Mouse (Mus musculus) kidney, postnatal 0 days (tissue): ENCODE measurements at regions not wholly inside any gene's neighbourhood (a gene's known extent, or its start where the extent isn't known, plus 50 kb on each side); places are given as distances from the start of the nearest gene placed in this dataset.

Source experiments
- ATAC-seq: fragments of 200-750 bp; cut with Nextera tagmentation; replicated peaks from 2 replicates; pipeline ENCODE4 v1.8.0; 2017; ENCODE audit warnings: low read depth, moderate number of reproducible peaks, moderate TSS enrichment, moderate library complexity; ENCODE audit not compliant: low FRiP score
- DNase-seq: peaks from one replicate; pipeline ENCODE4 v3.0.0-alpha.2; 2016; ENCODE audit warnings: low spot score
- H3K27ac ChIP-seq: fragments of 300-500 bp; sonication (generic); 2 replicates; pipeline ENCODE4 v1.5.1; 2014; ENCODE audit warnings: mild to moderate bottlenecking
- H3K27me3 ChIP-seq: fragments of 300-500 bp; sonication (generic); 2 replicates; pipeline ENCODE4 v1.6.1; 2014; ENCODE audit warnings: low read length, mixed read lengths; ENCODE audit not compliant: insufficient read depth
- H3K36me3 ChIP-seq: fragments of 300-500 bp; sonication (generic); 2 replicates; pipeline ENCODE4 v1.6.1; 2014; ENCODE audit warnings: low read length, mixed read lengths; ENCODE audit not compliant: insufficient read depth
- H3K4me1 ChIP-seq: fragments of 300-500 bp; sonication (generic); replicated peaks from 2 replicates; pipeline ENCODE4 v1.6.1; 2014; ENCODE audit warnings: antibody characterized with exemption, low read length, mixed read lengths; ENCODE audit not compliant: insufficient read depth
- H3K4me2 ChIP-seq: fragments of 300-500 bp; sonication (generic); 2 replicates; pipeline ENCODE4 v1.6.1; 2014; ENCODE audit warnings: mild to moderate bottlenecking, low read length, moderate library complexity, mixed read lengths
- H3K4me3 ChIP-seq: fragments of 300-500 bp; sonication (generic); replicated peaks from 2 replicates; pipeline ENCODE4 v1.5.1; 2014; ENCODE audit warnings: low read depth, low read length
- H3K9ac ChIP-seq: fragments of 300-500 bp; sonication (generic); 2 replicates; pipeline ENCODE4 v1.6.1; 2014; ENCODE audit warnings: low read depth, low read length
- H3K9me3 ChIP-seq: fragments of 300-500 bp; sonication (generic); replicated peaks from 2 replicates; pipeline ENCODE4 v1.6.1; 2016; ENCODE audit warnings: low read length, inconsistent platforms, mixed read lengths
- CTCF ChIP-seq: IDR thresholded peaks from 2 replicates; pipeline ENCODE4 v1.5.1; 2016; ENCODE audit warnings: antibody characterized with exemption, low read depth, mild to moderate bottlenecking, moderate library complexity
- WGBS: fragments of 180-500 bp; shearing (Covaris S2); extraction: QIAGEN DNeasy Blood & Tissue Kit; methylation state at CpG from one replicate; pipeline ENCODE4 v1.1.7; 2014; 5-methylcytosine and 5-hydroxymethylcytosine counted together

- H3K9ac ChIP-seq = no peak overlapping the region
- H3K4me2 ChIP-seq = no peak overlapping the region
- no peaks in the 10 kb centered on the region for H3K36me3 ChIP-seq
- H3K4me3 ChIP-seq = no peak overlapping the region
- DNase-seq = peak; percentile 11
- ATAC-seq = no peak
- no peaks in the 10 kb centered on the region for H3K4me1 ChIP-seq
- 80% methylated on average over 16 of the region's 16 CpGs for WGBS
- no peaks in the 10 kb centered on the region for H3K9me3 ChIP-seq
- no peak overlapping the region for H3K27ac ChIP-seq
- no peaks in the 10 kb centered on the region for H3K27me3 ChIP-seq
- TF ChIP-seq CTCF = no peak
These were observed 225.4 kb downstream of the Dusp6 start for GRCm38 (mm10) chr10:99488195-99489080.

GRCm38 (mm10) chr10:99511514-99512237, 247.8 kb downstream of the Csl start:
- DNase-seq (peak; percentile 34), ATAC-seq (peak; percentile 68; the same call in 1 of the 2 replicates)
- no peak overlapping the region for H3K4me3 ChIP-seq
- H3K9ac ChIP-seq = no peak overlapping the region
- 0 out of 2 replicates have a peak overlapping the region, but pooled peaks have one; percentile 18 for H3K4me2 ChIP-seq
- no peaks in the 10 kb centered on the region for H3K4me1 ChIP-seq
- no peaks in the 10 kb centered on the region for H3K27me3 ChIP-seq
- no peaks in the 10 kb centered on the region for H3K36me3 ChIP-seq
- no peak for TF ChIP-seq CTCF
- WGBS = 48% methylated on average over 17 of the region's 17 CpGs
- no peak overlapping the region for H3K27ac ChIP-seq
- no peaks in the 10 kb centered on the region for H3K9me3 ChIP-seq

- TF ChIP-seq CTCF = no peak
- DNase-seq (no peak), ATAC-seq (no peak)
- no peaks in the 10 kb centered on the region for H3K36me3 ChIP-seq
- H3K27ac ChIP-seq = no peak overlapping the region
- 89% methylated on average over 4 of the region's 4 CpGs for WGBS
- no peaks in the 10 kb centered on the region for H3K9me3 ChIP-seq
- no peak overlapping the region for H3K9ac ChIP-seq
- H3K4me3 ChIP-seq = no peak overlapping the region
- no peak overlapping the region for H3K4me2 ChIP-seq
- no peaks in the 10 kb centered on the region for H3K27me3 ChIP-seq
- H3K4me1 ChIP-seq = 0 out of 2 replicates have a peak, but pooled peaks cover 9% of the 10 kb centered on the region
These were observed 241.5 kb downstream of the Csl start for GRCm38 (mm10) chr10:99517944-99518343.

GRCm38 (mm10) chr10:99519479-99519878, 240.0 kb downstream of the Csl start:
- no peak for TF ChIP-seq CTCF
- Histone ChIP-seq H3K36me3 (no peaks in the 10 kb centered on the region), H3K27ac (no peak overlapping the region), H3K4me3 (no peak overlapping the region), H3K9ac (no peak overlapping the region), H3K27me3 (no peaks in the 10 kb centered on the region), H3K4me2 (no peak overlapping the region), H3K4me1 (0 out of 2 replicates have a peak, but pooled peaks cover 9% of the 10 kb centered on the region), H3K9me3 (no peaks in the 10 kb centered on the region)
- DNase-seq (peak; percentile 66), ATAC-seq (no peak)
- WGBS = 6% methylated on average over 4 of the region's 4 CpGs

- peak overlapping the region; percentile 66; the same call in 1 of the 2 replicates for H3K27ac ChIP-seq
- H3K4me1 ChIP-seq = 0 out of 2 replicates have a peak, but pooled peaks cover 15% of the 10 kb centered on the region
- H3K36me3 ChIP-seq = no peaks in the 10 kb centered on the region
- H3K4me2 ChIP-seq = peak overlapping the region; percentile 44; the same call in 1 of the 2 replicates
- 51% methylated on average over 5 of the region's 5 CpGs for WGBS
- no peak for TF ChIP-seq CTCF
- H3K27me3 ChIP-seq = no peaks in the 10 kb centered on the region
- DNase-seq (no peak), ATAC-seq (no peak)
- H3K9ac ChIP-seq = no peak overlapping the region
- no peaks in the 10 kb centered on the region for H3K9me3 ChIP-seq
- H3K4me3 ChIP-seq = no peak overlapping the region
These were observed 235.6 kb downstream of the Csl start for GRCm38 (mm10) chr10:99523817-99524216.
